Mouse (Mus musculus) myocyte (in vitro differentiated cells): ENCODE measurements around the gene Atp5h. TPM values are rescaled to one million over a fixed set of nuclear protein-coding genes. Genes with fewer than 3 reads are reported as not detected.

ENCODE experiments used
- H3K27me3 ChIP-seq: one replicate; pipeline ENCODE4 v1.6.1; 2011; ENCODE audit not compliant: control insufficient read depth, insufficient read depth, insufficient read length
- H3K36me3 ChIP-seq: one replicate; pipeline ENCODE4 v1.6.1; 2011; ENCODE audit not compliant: control insufficient read depth, insufficient read depth
- H3K4me2 ChIP-seq: one replicate; pipeline ENCODE4 v1.6.1; 2011; ENCODE audit warnings: low read depth, control low read depth
- H3K4me3 ChIP-seq: one replicate; pipeline ENCODE4 v1.5.1; 2011; ENCODE audit warnings: mild to moderate bottlenecking, control low read depth, moderate library complexity
- H3K79me2 ChIP-seq: one replicate; pipeline ENCODE4 v1.6.1; 2011; ENCODE audit not compliant: control insufficient read depth, insufficient read depth
- H3ac ChIP-seq: one replicate; pipeline ENCODE4 v1.6.1; 2011; ENCODE audit not compliant: control insufficient read depth, insufficient read length
- CEBPB ChIP-seq: IDR thresholded peaks from 2 replicates; pipeline ENCODE4 v1.6.1; 2011; ENCODE audit warnings: mild to moderate bottlenecking, moderate library complexity; ENCODE audit not compliant: poor library complexity, insufficient read depth, severe bottlenecking
- E2F4 ChIP-seq: IDR thresholded peaks from one replicate; pipeline ENCODE4 v1.6.1; 2011; ENCODE audit warnings: mild to moderate bottlenecking, control low read depth, moderate library complexity; ENCODE audit not compliant: insufficient read depth
- MAX ChIP-seq: IDR thresholded peaks from one replicate; pipeline ENCODE4 v1.6.1; 2011; ENCODE audit warnings: low read depth, mild to moderate bottlenecking, control low read depth
- MYOD1 ChIP-seq, 3 experiments: IDR thresholded peaks; one replicate each; pipeline ENCODE4 v1.6.1; 2011; ENCODE audit warnings: control low read depth in 2 of 3, low read depth in 2 of 3, mild to moderate bottlenecking in 2 of 3, moderate library complexity in 1 of 3; ENCODE audit not compliant: insufficient read length in 2 of 3, control insufficient read depth in 1 of 3
- MYOG ChIP-seq, 3 experiments: IDR thresholded peaks; one replicate each; pipeline ENCODE4 v1.6.1; 2011; ENCODE audit warnings: control low read depth in 2 of 3, low read depth in 2 of 3, mild to moderate bottlenecking in 2 of 3; ENCODE audit not compliant: insufficient read length in 2 of 3, control insufficient read depth in 1 of 3, insufficient read depth in 1 of 3
- POLR2A ChIP-seq: IDR thresholded peaks from one replicate; pipeline ENCODE4 v1.6.1; 2011; ENCODE audit warnings: low read depth, mild to moderate bottlenecking, control low read depth, moderate library complexity; ENCODE audit not compliant: insufficient read length
- POLR2AphosphoS2 ChIP-seq: IDR thresholded peaks from one replicate; pipeline ENCODE4 v1.6.1; 2011; ENCODE audit warnings: low read depth, control low read depth; ENCODE audit not compliant: insufficient read length
- REST ChIP-seq: IDR thresholded peaks from one replicate; pipeline ENCODE4 v1.6.1; 2011; ENCODE audit warnings: mild to moderate bottlenecking, control low read depth, moderate library complexity; ENCODE audit not compliant: insufficient read depth, insufficient read length
- SRF ChIP-seq: IDR thresholded peaks from one replicate; pipeline ENCODE4 v1.6.1; 2011; ENCODE audit warnings: low read depth; ENCODE audit not compliant: control insufficient read depth, insufficient read length
- TCF12 ChIP-seq: IDR thresholded peaks from one replicate; pipeline ENCODE4 v1.6.1; 2011; ENCODE audit warnings: mild to moderate bottlenecking, control low read depth; ENCODE audit not compliant: poor library complexity, insufficient read depth, severe bottlenecking
- TCF3 ChIP-seq: IDR thresholded peaks from one replicate; pipeline ENCODE4 v1.6.1; 2011; ENCODE audit warnings: low read depth, control low read depth; ENCODE audit not compliant: insufficient read length
- USF1 ChIP-seq: IDR thresholded peaks from one replicate; pipeline ENCODE4 v1.6.1; 2011; ENCODE audit warnings: low read depth, mild to moderate bottlenecking, control low read depth, moderate library complexity
- polyA plus RNA-seq: library from polyadenylated mRNA; unstranded; fragments of >200 nt; fragmentation: generic; extraction: Trizol; gene quantifications from one replicate; pipeline ENCODE4 v1.2.1, GENCODE M21; 2012; ENCODE audit warnings: missing spikeins

The Atp5h gene
- polyA plus RNA-seq, 1 experiment, result 693 TPM

DNA sequence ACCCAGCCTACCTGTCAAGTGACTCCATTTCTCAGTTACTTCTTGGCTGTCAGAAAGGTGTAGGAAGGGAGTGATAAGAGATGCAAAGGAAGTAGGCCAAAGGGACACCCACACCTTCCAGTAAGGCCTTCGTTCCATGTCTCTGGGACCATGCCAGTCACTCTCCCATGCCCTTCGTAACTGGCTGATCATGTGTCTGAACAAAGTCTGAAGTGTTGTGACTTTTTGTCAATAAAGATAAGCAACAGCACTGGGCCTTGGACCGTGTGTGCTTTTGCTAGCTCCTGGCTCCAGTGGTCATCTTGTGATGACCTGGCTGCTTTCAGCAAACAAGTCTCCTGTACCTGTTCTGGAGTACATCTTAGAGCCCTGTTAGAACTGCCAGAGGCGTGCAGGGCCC, 13.1 kb upstream of the Atp5h start:
- no peak for TF ChIP-seq REST
- peak; percentile 41 for TF ChIP-seq POLR2AphosphoS2
- Histone ChIP-seq H3K36me3 (peaks cover 11% of the 10 kb centered on the region), H3K79me2 (no peaks in the 10 kb centered on the region), H3K4me2 (no peak overlapping the region), H3K4me3 (no peak overlapping the region), H3ac (no peak overlapping the region), H3K27me3 (no peaks in the 10 kb centered on the region)

GRCm38 (mm10) chr11:115430561-115430960, 10.8 kb upstream of the Atp5h start:
- peaks cover 18% of the 10 kb centered on the region for H3K36me3 ChIP-seq
- no peaks in the 10 kb centered on the region for H3K27me3 ChIP-seq
- no peaks in the 10 kb centered on the region for H3K79me2 ChIP-seq
- H3K4me2 ChIP-seq, result no peak overlapping the region
- no peak overlapping the region for H3ac ChIP-seq
- no peak overlapping the region for H3K4me3 ChIP-seq
- TF ChIP-seq MYOG (IDR thresholded peaks at IDR 0.05; ENCODE audit: control insufficient read depth in 1 of 3, insufficient read depth in 1 of 3, insufficient read length in 2 of 3, low read depth in 2 of 3) (no peak), MYOD1 (IDR thresholded peaks at IDR 0.05; ENCODE audit: control insufficient read depth in 1 of 3, insufficient read length in 2 of 3, low read depth in 2 of 3) (peak in 2 of 3 experiments; percentile 87 to 93)

- H3K4me3 ChIP-seq, result no peak overlapping the region
- no peaks in the 10 kb centered on the region for H3K27me3 ChIP-seq
- no peak overlapping the region for H3ac ChIP-seq
- TF ChIP-seq MAX, result no peak
- TF ChIP-seq SRF, result no peak
- TF ChIP-seq REST, result no peak
- TF ChIP-seq TCF12, result no peak
- no peak for TF ChIP-seq CEBPB
- TF ChIP-seq POLR2AphosphoS2, result no peak
- TF ChIP-seq USF1, result no peak
- no peak for TF ChIP-seq E2F4
- no peak for TF ChIP-seq MYOG (IDR thresholded peaks at IDR 0.05; ENCODE audit: control insufficient read depth in 1 of 3, insufficient read depth in 1 of 3, insufficient read length in 2 of 3, low read depth in 2 of 3)
- peaks cover 18% of the 10 kb centered on the region for H3K36me3 ChIP-seq
- no peaks in the 10 kb centered on the region for H3K79me2 ChIP-seq
- no peak overlapping the region for H3K4me2 ChIP-seq
Observed at GRCm38 (mm10) chr11:115429307-115429706, 9.5 kb upstream of the Atp5h start.

GRCm38 (mm10) chr11:115427482-115428331, 7.9 kb upstream of the Atp5h start:
- Histone ChIP-seq H3K4me2 (peak overlapping the region; percentile 26), H3K4me3 (no peak overlapping the region)

GRCm38 (mm10) chr11:115425671-115426070, 5.9 kb upstream of the Atp5h start:
- Histone ChIP-seq H3ac (no peak overlapping the region), H3K79me2 (peaks cover 7% of the 10 kb centered on the region), H3K4me3 (no peak overlapping the region), H3K36me3 (peaks cover 14% of the 10 kb centered on the region), H3K27me3 (no peaks in the 10 kb centered on the region), H3K4me2 (no peak overlapping the region)
- TF ChIP-seq REST (no peak), E2F4 (no peak), CEBPB (no peak), MYOD1 (IDR thresholded peaks at IDR 0.05; ENCODE audit: control insufficient read depth in 1 of 3, insufficient read length in 2 of 3, low read depth in 2 of 3) (no peak), TCF12 (no peak), POLR2A (no peak), MAX (no peak), USF1 (no peak), MYOG (IDR thresholded peaks at IDR 0.05; ENCODE audit: control insufficient read depth in 1 of 3, insufficient read depth in 1 of 3, insufficient read length in 2 of 3, low read depth in 2 of 3) (no peak), SRF (no peak), POLR2AphosphoS2 (no peak), TCF3 (no peak)

More at GRCm38 (mm10) chr11:115427482-115428331, 7.9 kb upstream of the Atp5h start:
- no peaks in the 10 kb centered on the region for H3K27me3 ChIP-seq
- H3K36me3 ChIP-seq, result peaks cover 18% of the 10 kb centered on the region
- no peaks in the 10 kb centered on the region for H3K79me2 ChIP-seq
- TF ChIP-seq MYOD1 (IDR thresholded peaks at IDR 0.05; ENCODE audit: control insufficient read depth in 1 of 3, insufficient read length in 2 of 3, low read depth in 2 of 3), result peak in 1 of 3 experiments; percentile 10
- no peak for TF ChIP-seq REST
- H3ac ChIP-seq, result no peak overlapping the region
